Mouse (Mus musculus) erythroblast, embryonic 14.5 days (primary cell): ENCODE results near the gene Majin. TPM values are rescaled to one million over a fixed set of nuclear protein-coding genes. Genes with fewer than 3 reads are reported as not detected.

Source experiments
- H3K27me3 ChIP-seq: 2 replicates; pipeline ENCODE4 v1.6.1; 2012; ENCODE audit warnings: inconsistent platforms; ENCODE audit not compliant: control insufficient read depth
- H3K36me3 ChIP-seq: 2 replicates; pipeline ENCODE4 v1.6.1; 2012; ENCODE audit warnings: mild to moderate bottlenecking, inconsistent platforms; ENCODE audit not compliant: control insufficient read depth
- H3K4me1 ChIP-seq: 2 replicates; pipeline ENCODE4 v1.6.1; 2012; ENCODE audit warnings: inconsistent platforms; ENCODE audit not compliant: control insufficient read depth
- H3K4me3 ChIP-seq: replicated peaks from 2 replicates; pipeline ENCODE3; 2012; ENCODE audit warnings: moderate library complexity, mild to moderate bottlenecking, inconsistent platforms
- H3K9me3 ChIP-seq: 2 replicates; pipeline ENCODE4 v1.6.1; 2012; ENCODE audit warnings: low read length, inconsistent platforms, mixed read lengths; ENCODE audit not compliant: control insufficient read depth
- GATA1 ChIP-seq: IDR thresholded peaks from 2 replicates; pipeline ENCODE4 v1.6.1; 2012; ENCODE audit warnings: low read length, inconsistent platforms, mixed read lengths
- TAL1 ChIP-seq: IDR thresholded peaks from 3 replicates; pipeline ENCODE4 v1.6.1; 2012; ENCODE audit warnings: low read length, inconsistent platforms, mixed read lengths
- polyA plus RNA-seq: library from polyadenylated mRNA; stranded (reverse); fragments of >175 nt; gene quantifications from 2 replicates; pipeline ENCODE4 v1.2.3, GENCODE M21; 2012

The Majin gene
- polyA plus RNA-seq, 1 experiment, result not detected

GRCm38 (mm10) chr19:6163872-6164547 lies 20.2 kb upstream of the Majin start:
- peaks cover 4% of the 10 kb centered on the region; the same call in 1 of the 2 replicates for H3K27me3 ChIP-seq
- TF ChIP-seq GATA1, result no peak
- TF ChIP-seq TAL1, result no peak
- no peaks in the 10 kb centered on the region for H3K36me3 ChIP-seq
- no peak overlapping the region for H3K4me3 ChIP-seq
- no peaks in the 10 kb centered on the region for H3K9me3 ChIP-seq
- peaks cover 9% of the 10 kb centered on the region for H3K4me1 ChIP-seq

DNA sequence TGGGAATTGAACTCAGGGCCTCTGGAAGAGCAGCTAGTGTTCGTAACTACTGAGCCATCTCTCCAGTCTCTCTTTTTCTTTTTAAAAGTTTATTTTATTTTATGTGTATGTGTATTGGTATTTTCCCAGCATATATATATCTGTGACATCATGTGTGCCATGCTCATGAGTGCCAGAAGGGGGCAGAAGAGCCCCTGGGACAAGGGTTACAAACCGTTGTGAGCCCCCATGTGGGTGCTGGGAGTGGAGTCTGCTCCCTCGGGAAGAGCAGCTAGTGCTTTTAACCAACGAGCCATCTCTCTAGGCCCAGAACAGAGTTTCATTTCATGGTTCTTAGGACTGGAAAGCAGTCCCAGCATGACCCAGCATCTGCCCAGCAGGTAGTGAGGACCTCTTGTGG lies 17.4 kb upstream of the Majin start:
- Histone ChIP-seq H3K4me1 (peaks cover 9% of the 10 kb centered on the region), H3K27me3 (peaks cover 2% of the 10 kb centered on the region; the same call in 1 of the 2 replicates), H3K36me3 (no peaks in the 10 kb centered on the region), H3K4me3 (no peak overlapping the region), H3K9me3 (no peaks in the 10 kb centered on the region)
- TF ChIP-seq TAL1 (no peak), GATA1 (no peak)

- TF ChIP-seq TAL1 (no peak), GATA1 (no peak)
- no peak overlapping the region for H3K4me3 ChIP-seq
These were observed 13.0 kb upstream of the Majin start for GRCm38 (mm10) chr19:6171215-6171614.

DNA sequence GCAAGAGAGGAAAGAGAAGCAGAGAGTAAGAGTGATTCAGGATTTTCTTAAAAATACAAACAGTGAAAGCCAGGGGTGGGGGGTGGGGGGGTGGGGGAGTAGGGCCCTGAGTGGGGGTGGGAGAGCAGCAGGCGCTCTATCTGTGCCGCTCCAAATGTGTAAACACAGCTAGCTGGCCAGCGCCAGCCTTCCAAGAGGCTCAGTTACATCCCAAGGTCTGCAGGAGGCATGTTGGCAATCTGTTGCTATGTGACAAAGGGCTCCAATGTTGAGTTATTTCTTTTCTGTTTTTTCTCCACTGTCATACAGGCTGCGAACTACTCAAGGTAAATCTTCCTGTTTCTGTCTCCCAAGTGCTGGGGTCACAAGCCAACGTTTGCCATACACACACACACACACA lies 9.4 kb upstream of the Majin start:
- H3K9me3 ChIP-seq, result peaks cover 4% of the 10 kb centered on the region; the same call in 1 of the 2 replicates
- TF ChIP-seq GATA1, result no peak
- TF ChIP-seq TAL1, result no peak
- no peaks in the 10 kb centered on the region for H3K36me3 ChIP-seq
- no peak overlapping the region for H3K4me3 ChIP-seq
- H3K4me1 ChIP-seq, result no peaks in the 10 kb centered on the region
- no peaks in the 10 kb centered on the region for H3K27me3 ChIP-seq

More at GRCm38 (mm10) chr19:6171215-6171614, 13.0 kb upstream of the Majin start:
- Histone ChIP-seq H3K36me3 (no peaks in the 10 kb centered on the region), H3K9me3 (no peaks in the 10 kb centered on the region), H3K4me1 (no peaks in the 10 kb centered on the region), H3K27me3 (no peaks in the 10 kb centered on the region)

DNA sequence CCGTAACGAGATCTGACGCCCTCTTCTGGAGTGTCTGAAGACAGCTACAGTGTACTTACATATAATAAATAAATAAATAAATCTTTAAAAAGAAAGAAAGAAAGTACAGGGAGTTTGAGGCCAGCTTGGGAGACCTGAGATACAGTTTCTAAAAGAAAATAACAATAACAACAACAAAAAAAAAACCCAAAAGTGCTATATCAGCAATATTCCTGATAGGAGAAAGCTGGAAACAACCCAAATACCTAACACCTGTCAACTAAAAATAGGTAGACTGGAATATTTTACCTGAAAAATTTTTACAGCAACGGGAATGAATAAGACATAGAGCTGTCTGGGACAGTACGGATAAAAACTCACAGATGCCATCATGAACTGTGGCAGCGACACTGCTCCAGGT lies 5.4 kb upstream of the Majin start:
- H3K27me3 ChIP-seq, result no peaks in the 10 kb centered on the region; the same call in 1 of the 2 replicates
- H3K4me3 ChIP-seq, result no peak overlapping the region
- peaks cover 4% of the 10 kb centered on the region; the same call in 1 of the 2 replicates for H3K9me3 ChIP-seq
- no peaks in the 10 kb centered on the region for H3K4me1 ChIP-seq
- TF ChIP-seq GATA1 (no peak), TAL1 (no peak)
- H3K36me3 ChIP-seq, result no peaks in the 10 kb centered on the region

DNA sequence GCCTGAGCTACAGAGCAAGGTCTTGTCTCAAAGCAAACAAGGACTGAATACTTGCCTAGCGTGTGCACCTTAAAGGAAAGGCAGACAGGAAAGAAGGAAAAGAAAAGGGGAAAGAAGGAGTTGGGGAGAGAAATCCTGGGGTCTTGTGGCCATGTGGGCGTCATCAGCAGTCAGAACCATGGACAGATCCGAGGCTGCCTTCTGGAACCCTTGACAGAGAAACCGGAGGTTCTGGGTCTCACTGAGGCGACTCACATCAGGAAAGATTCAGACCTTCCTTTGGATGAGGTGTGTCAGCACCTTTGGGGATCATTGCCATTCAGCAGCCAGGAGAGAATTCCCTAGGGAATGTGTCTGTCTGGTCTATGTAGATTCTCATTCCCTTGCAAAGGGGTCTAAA lies 2.6 kb upstream of the Majin start:
- no peaks in the 10 kb centered on the region for H3K36me3 ChIP-seq
- no peaks in the 10 kb centered on the region for H3K4me1 ChIP-seq
- H3K9me3 ChIP-seq, result peaks cover 4% of the 10 kb centered on the region; the same call in 1 of the 2 replicates
- H3K27me3 ChIP-seq, result no peaks in the 10 kb centered on the region; the same call in 1 of the 2 replicates
- no peak overlapping the region for H3K4me3 ChIP-seq
- no peak for TF ChIP-seq TAL1
- no peak for TF ChIP-seq GATA1

- TF ChIP-seq TAL1, result no peak
- TF ChIP-seq GATA1, result no peak
- Histone ChIP-seq H3K9me3 (peaks cover 4% of the 10 kb centered on the region; the same call in 1 of the 2 replicates), H3K4me1 (no peaks in the 10 kb centered on the region), H3K27me3 (no peaks in the 10 kb centered on the region; the same call in 1 of the 2 replicates), H3K4me3 (no peak overlapping the region), H3K36me3 (no peaks in the 10 kb centered on the region)
These were observed 1.7 kb upstream of the Majin start for GRCm38 (mm10) chr19:6182534-6182933.

- TF ChIP-seq GATA1, result no peak
- no peak for TF ChIP-seq TAL1
- Histone ChIP-seq H3K27me3 (no peaks in the 10 kb centered on the region), H3K4me1 (no peaks in the 10 kb centered on the region), H3K9me3 (no peaks in the 10 kb centered on the region), H3K36me3 (no peaks in the 10 kb centered on the region), H3K4me3 (no peak overlapping the region)
These were observed 20.1 kb downstream of the Majin start for GRCm38 (mm10) chr19:6204265-6204664.

DNA sequence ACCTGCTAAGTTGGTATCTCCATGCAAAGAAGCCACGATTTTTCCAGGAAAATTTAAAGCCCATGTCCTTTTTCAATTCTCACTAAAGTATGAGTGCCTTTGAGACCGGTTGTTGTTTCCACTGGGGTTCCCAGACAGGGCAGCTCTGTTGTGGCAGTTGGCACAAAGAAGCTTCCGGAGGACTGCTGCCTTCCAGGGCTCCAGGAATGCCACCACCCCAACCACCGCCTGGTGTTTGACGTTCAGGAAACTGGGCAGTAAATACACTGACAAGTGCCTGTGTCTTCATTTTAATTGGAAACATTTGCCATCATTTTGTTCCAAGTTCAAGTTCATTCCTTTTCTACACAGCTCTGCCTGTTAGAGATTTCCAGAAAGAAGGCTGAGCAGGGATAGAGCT lies 22.5 kb downstream of the Majin start:
- TF ChIP-seq TAL1, result no peak
- no peak for TF ChIP-seq GATA1
- Histone ChIP-seq H3K4me1 (no peaks in the 10 kb centered on the region), H3K36me3 (no peaks in the 10 kb centered on the region), H3K4me3 (no peak overlapping the region), H3K9me3 (no peaks in the 10 kb centered on the region), H3K27me3 (no peaks in the 10 kb centered on the region)
